In the genomic region with DNA sequence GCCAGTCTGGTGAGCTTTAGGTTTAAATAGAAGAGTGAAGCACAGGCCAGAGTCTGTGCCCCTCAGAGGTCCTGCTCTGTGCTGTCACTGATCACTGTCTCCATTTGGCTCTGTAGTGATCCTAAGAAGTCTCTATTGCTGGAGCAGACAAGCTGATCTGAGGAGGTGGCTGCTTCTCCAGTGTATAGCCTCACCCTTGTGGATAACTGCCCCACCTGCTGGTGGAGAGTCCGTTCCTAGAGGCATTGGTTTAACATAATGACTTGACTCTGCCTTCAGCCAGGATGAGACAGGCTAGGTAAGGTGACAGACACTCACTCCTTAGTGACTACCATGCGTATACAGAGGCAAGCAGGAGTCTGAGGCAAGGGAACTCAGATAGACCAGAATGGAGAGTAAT, we compare ENCODE assay signal across 9 mouse cellular contexts.
DNase-seq lines count a peak whose midpoint lies in the region; ATAC-seq and TF ChIP-seq lines count a peak whose summit lies in the region.
"Had no signal": no experiment of that assay in that cellular context is flagged by ENCODE, and none has a peak within 500 bp of the region (broad histone marks: within the 10 kb centered on the region; RNA-seq: fewer than 3 reads in every experiment).

No protein-coding gene starts in this region.

- no peaks in the 10 kb centered on the region for H3K4me1 ChIP-seq in heart, embryonic 11.5 days (ENCODE audit: control insufficient read depth, insufficient read depth, low read length)
- no peaks in the 10 kb centered on the region for H3K4me1 ChIP-seq in bone marrow, adult 2 months (ENCODE audit: control insufficient read depth, insufficient read depth, low read length)
- H3K4me1 ChIP-seq: neural tube, embryonic 13.5 days had no signal

- H3K9ac ChIP-seq in heart, embryonic 11.5 days (ENCODE audit: low read depth, low read length) = no peak overlapping the region
- H3K9ac ChIP-seq: neural tube, embryonic 13.5 days had no signal

- 0 out of 2 replicates have a peak, but pooled peaks cover 4% of the 10 kb centered on the region for H3K9me3 ChIP-seq in heart, embryonic 11.5 days (replicated peaks; ENCODE audit: control insufficient read depth, low read length)
- H3K9me3 ChIP-seq: neural tube, embryonic 13.5 days had no signal

- H3K4me2 ChIP-seq in heart, embryonic 11.5 days = no peak overlapping the region
- H3K4me2 ChIP-seq: neural tube, embryonic 13.5 days had no signal

- 51% methylated on average over 2 of the region's 2 CpGs for WGBS in heart, embryonic 11.5 days (ENCODE audit: insufficient replicate concordance)
- WGBS in bone marrow, adult 2 months = 59% methylated on average over 2 of the region's 2 CpGs

- no peaks in the 10 kb centered on the region for H3K36me3 ChIP-seq in heart, embryonic 11.5 days (ENCODE audit: control insufficient read depth, insufficient read depth, low read length)
- no peaks in the 10 kb centered on the region for H3K36me3 ChIP-seq in splenic B cell, adult 2 months (ENCODE audit: control insufficient read depth, insufficient read depth, low read length, poor library complexity, severe bottlenecking)
- H3K36me3 ChIP-seq: neural tube, embryonic 13.5 days had no signal

- no peaks in the 10 kb centered on the region for H3K27me3 ChIP-seq in heart, embryonic 11.5 days (ENCODE audit: control insufficient read depth, insufficient read depth, low read length)
- no peaks in the 10 kb centered on the region for H3K27me3 ChIP-seq in splenic B cell, adult 2 months (ENCODE audit: control insufficient read depth, insufficient read depth, low read length, poor library complexity, severe bottlenecking)
- H3K27me3 ChIP-seq: neural tube, embryonic 13.5 days had no signal

- DNase-seq in heart, adult 11 months = peak; percentile 89
- DNase-seq in B cell, adult 2 months = peak; percentile 15
- DNase-seq in kidney, adult 9 months = peak; percentile 38
- peak; percentile 40 for DNase-seq in splenic B cell, adult 2 months (ENCODE audit: low read depth, low spot score)
- no peak for DNase-seq in left cerebral cortex, adult 18-20 months (ENCODE audit: low spot score in 2 of 2)

- no peak for ATAC-seq in heart, embryonic 11.5 days (replicated peaks; ENCODE audit: insufficient number of reproducible peaks, low FRiP score, low TSS enrichment)
- ATAC-seq in monocyte, adult 5-6 weeks (replicated peaks; ENCODE audit: insufficient number of reproducible peaks, low FRiP score, low TSS enrichment, poor library complexity, severe bottlenecking) = no peak

- TF ChIP-seq CTCF in bone marrow, adult 2 months (IDR thresholded peaks at IDR 0.05; ENCODE audit: control insufficient read depth, insufficient read depth, low read length) = peak; percentile 28; the same call in 1 of the 2 replicates

- no peak overlapping the region for H3K4me3 ChIP-seq in heart, embryonic 11.5 days (ENCODE audit: low read depth, low read length)
- H3K4me3 ChIP-seq in bone marrow, adult 2 months (replicated peaks; ENCODE audit: control insufficient read depth, low read depth, low read length) = no peak overlapping the region
- H3K4me3 ChIP-seq: neural tube, embryonic 13.5 days had no signal

- H3K27ac ChIP-seq in heart, embryonic 11.5 days (ENCODE audit: low read depth, low read length) = no peak overlapping the region
- no peak overlapping the region for H3K27ac ChIP-seq in bone marrow, adult 2 months (ENCODE audit: control insufficient read depth, insufficient read depth, low read depth, low read length, poor library complexity)
- H3K27ac ChIP-seq: neural tube, embryonic 13.5 days had no signal

- TF ChIP-seq POLR2A in bone marrow, adult 2 months (IDR thresholded peaks at IDR 0.05; ENCODE audit: borderline replicate concordance, control insufficient read depth, low read depth, low read length) = no peak

Comparison
In these comparisons a context has a peak if more than half of its experiments do, and no peak if none do; other contexts are left out.
1. DNase-seq: peak in heart, adult 11 months (single experiment), B cell, adult 2 months (2 of 2), kidney, adult 9 months (single experiment) and splenic B cell, adult 2 months (single experiment); none in left cerebral cortex, adult 18-20 months (0 of 2).